Mouse (Mus musculus) 3T3-L1 (cell line): ENCODE measurements around the gene Pvr.
A peak's percentile ranks its signal among the peaks of the same experiment; 100 is the strongest.

Experiments
- DNase-seq: peaks from one replicate; pipeline ENCODE4 v3.0.0-alpha.2; 2015; ENCODE audit warnings: low read depth, low spot score

Gene Pvr

DNA sequence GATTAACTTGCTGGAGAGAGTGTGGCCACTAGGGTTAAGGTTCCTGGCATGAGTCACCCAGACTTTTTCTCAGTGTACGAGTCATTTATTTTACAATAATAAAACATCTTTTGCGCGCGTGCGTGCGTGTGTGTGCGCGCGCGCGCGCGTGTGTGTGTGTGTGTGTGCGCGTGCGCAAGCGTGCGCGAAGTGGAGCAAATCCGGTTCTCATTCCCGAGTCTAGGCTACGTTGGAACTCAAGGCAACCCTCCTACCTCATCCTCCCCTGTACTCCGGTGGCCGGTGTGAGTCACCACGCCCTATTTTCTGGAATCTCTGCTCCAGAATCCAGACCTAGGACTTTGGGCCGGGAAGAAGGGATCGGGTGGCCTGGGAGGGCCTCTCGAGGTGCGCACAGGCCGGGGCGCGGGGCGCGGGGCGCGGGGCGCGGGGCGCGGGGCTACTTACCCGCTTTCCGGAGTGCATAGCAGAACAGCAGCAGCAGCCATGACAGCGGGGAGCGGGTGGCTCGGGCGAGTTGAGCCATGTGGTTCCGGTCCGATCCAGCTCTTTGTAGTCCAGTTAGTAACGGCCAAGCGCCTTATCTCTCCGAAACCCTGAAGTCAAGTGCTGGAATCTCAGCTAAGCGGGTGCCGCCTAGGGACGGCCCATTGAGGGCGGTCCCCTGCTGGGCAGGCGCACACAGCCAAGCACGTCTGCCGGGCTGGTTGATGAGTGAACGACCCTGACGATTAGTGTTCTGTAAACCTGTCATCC, at the start of gene Pvr:
Pvr (minus strand) TSS at position 655 of the 756 bp plus-strand sequence.
- peak; percentile 89 for DNase-seq

DNA sequence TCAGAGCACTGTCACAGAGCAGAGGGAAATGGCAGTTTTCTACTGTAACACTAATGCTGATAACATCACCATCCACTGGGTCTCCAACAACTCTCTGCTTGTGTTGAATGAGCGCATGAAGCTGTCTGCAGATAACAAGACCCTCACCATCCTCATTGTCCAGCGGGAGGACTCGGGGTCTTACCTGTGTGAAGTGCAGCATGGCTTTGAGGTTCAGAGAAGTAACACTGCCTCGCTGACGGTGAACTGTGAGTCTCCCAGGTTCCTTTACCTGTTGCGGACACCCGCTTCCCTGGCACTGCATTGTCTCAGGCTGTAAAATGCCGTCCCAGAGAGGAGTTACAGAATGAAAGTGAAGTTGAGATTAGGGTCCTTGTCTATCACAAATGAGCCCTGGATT, 49.2 kb upstream of the Pvr start:
- no peak for DNase-seq

DNA sequence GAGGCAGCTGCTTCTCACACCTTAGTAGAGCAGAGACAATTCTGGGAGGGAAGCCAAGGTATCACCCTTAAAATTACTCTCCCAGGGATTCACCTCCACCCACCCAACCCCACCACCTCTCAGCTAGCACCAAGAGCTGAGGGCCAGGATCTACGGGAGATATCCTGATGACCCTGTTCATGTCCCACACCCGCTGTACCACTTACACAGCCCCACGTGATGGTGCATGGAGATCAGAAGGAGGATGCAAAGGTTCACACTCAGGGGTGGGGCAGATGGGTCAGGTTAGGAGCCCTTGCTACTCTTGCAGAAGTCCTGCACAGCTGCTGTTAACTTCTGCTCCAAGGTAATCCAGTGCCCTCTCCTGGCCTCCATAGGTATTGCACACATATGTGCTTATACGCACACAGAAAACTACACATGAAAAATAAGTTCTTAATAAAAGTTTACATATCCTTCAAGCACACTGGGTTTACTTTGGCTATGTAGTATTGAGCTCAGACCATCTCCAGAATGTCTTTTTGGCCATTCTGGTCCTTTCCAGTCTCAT, 48.7 kb upstream of the Pvr start:
- DNase-seq = no peak

DNA sequence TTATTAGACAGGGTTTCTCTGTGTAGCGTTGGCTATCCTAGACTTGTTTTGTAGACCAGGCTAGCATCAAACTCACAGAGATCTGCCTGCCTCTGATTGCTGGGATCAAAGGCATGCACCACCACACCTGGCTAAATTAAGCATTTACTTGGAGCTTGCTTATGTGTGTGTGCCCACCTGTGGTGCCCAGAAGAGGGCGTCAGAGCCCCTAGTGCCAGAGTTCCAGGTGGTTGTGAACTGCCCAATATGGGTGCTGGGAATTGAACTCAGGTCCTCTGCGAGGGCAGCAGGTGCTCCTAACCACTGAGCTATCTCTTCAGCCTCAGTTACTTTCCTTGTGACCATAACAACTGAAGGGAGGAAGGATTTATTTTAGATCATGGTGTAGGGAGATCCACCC, 48.1 kb upstream of the Pvr start:
- DNase-seq = no peak

DNA sequence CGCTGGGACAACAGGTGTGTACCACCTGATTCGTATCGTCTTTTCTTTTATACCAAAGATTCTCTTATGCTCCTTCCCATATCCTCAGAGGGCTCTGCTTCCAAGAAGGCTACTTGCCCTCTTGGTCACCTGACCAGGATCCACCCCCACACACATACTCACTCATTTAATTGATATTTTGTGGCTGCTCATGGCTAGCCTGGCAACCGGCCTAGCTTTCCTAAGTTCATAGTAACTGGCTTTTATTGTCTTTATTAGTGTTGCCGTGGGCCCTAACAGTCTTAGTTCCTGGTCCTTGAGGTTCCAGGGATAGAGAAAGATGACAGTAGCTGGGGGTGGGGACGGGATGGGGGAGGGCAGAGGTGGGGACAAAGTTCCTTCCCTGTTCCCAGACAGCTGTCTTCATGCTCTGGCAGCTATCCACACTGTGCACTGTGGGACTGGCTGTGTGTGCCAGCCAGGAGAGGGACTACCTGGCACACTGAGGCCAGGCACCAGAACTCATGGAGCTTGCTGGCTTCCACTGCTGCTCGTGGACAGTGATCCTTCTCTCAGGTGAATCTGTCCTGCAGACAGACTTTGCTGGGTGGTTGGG, 44.1 kb upstream of the Pvr start, which contains the start of gene Ceacam20:
Ceacam20 (plus strand) TSS at position 428 of the 595 bp plus-strand sequence.
- DNase-seq = no peak

DNA sequence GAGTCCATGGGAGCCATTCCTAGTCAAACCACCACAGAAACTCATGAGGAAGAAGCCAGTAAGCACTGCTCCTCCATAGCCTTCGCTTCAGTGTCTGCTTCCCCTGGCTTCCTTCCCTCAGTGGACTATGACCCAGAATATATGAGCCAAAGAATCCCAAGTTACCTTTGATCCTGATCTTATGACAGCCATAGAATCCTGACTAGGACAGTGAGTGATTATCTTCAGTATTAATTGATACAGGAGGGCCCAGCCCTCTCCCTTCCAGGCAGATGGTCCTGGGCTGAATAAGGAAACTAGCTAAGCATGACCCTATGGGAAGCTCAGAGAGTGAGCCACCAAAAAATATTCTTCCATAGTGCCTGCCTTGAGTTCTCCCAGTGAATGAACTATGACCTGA, 41.5 kb upstream of the Pvr start:
- no peak for DNase-seq

DNA sequence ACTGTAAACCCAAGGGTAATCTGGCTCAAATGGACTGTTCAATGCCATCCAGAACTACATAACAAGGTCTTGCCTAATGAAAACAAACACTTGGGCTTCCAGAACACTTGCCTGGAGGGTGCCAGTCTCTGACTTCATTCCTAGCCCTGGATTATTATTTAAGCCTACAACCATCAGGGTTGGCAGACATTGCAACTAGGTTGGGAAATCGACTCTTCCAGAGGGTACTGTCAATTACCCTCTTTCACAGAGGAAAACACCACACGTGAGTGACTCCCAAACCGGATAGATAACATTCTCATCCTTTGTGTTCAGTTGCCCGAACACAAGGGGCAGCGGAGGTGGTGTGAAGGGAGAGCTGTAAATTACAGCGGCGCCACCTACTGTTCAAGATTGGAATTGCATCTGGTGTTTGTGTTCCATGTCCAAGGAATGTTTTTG, 35.4 kb upstream of the Pvr start:
- DNase-seq = peak; percentile 96

DNA sequence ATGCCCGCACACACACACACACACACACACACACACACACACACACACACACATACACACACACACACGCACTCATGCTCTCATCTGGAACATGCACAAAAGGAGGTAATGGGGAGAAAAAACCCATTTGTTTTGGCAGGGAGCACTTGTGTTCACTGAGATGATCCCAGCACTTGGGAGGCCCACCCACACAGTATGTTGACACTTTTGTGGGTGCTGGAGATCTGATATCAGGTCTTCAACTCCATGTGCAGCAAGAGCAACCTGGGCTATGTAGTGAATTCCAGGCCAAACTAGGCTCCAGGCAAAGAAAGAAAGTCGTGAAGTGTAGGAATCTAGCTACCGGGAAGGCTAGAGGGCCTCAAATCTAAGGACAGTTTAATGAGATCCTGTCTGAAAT, 34.9 kb upstream of the Pvr start:
- DNase-seq = no peak

DNA sequence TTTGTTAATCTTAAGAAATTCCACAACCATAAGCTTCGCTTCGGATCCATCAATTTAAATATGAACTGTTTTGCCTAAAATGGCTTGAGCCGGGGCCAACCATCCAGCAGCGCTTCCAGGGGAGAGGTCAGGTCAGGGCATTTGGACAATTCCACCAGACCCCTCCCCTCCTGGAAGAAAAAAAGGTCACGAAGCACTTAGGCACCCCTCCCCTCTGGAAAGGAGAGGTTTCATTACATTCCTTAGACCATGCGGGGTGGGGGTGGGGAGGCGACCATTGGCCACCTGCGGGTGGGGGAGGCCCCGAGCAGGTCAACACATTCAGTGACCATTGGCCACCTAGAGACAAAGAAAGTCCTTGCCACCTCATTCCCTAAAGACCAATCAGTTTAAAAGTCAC, 32.1 kb upstream of the Pvr start:
- no peak for DNase-seq

DNA sequence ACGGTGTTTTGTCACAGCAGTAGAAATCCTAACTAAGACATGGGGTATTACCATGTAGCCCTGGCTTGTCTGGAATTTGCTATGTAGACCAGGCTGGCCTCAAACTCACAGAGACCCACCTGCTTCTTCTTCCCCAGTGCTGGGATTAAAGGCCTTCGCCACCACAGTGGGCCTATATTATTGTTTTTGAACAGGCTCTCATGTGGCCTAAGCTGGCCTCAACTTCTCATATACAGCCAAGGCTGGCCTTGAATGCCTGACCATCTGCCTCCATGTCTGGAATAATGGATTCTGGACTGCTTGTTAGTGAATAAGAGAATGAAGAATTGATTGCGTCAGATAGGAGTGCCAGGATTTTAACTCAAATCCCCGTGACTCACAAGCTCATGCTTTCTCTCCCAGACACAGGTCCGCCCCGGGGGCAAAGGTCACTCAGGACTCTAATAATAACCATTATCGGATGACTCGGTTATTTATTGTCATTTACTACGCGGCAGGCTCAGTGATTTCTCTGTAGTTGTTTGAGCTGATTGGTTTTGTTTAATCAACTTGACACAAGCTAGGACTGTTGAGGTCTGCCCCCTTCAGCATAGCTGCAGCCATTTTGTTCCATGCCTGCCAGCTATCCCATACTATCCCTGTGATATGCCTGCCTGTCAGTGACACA, 31.5 kb upstream of the Pvr start:
- DNase-seq = peak; percentile 72

DNA sequence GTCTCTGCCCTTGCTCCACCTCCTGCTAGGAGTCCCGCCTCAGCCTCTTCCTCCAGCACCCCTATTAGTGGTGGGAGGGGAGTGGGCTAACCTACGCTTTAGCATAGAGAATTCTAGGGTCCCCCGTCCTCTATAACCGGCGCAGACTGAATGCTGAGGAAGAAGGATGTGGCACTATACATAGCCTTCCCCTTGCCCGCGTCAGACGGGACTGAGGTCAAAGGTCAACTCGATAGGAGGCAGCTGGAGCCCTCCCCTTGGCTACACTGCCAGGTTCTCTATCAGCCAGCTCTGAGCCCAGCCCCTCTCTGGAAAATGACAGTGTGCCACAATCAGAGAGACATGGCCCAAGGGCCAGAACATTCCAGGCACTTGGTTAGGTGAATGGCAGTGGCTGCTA, 29.6 kb upstream of the Pvr start, which contains the start of gene Igsf23:
Igsf23 (minus strand) TSS at position 168 of the 400 bp plus-strand sequence.
- no peak for DNase-seq

DNA sequence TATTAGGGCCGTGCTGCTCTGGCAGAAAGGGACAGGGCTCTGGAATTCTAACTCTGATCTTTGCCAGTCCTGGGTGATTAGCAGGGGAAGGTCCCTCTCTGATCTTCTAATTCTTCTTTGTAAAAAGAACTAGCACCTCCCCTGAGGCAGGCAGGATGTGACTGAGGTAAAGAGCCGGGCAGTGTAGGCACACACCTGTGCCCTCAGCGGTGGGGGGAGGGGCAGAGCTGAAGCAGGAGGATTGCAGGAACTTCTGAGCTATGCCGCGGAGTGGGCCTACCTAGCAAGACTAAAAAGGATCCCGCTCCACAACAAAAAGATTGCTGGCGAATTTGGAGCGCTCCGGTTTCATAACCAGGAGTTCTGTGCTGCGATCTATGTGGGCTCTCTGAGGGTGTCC, 29.0 kb upstream of the Pvr start:
- no peak for DNase-seq

DNA sequence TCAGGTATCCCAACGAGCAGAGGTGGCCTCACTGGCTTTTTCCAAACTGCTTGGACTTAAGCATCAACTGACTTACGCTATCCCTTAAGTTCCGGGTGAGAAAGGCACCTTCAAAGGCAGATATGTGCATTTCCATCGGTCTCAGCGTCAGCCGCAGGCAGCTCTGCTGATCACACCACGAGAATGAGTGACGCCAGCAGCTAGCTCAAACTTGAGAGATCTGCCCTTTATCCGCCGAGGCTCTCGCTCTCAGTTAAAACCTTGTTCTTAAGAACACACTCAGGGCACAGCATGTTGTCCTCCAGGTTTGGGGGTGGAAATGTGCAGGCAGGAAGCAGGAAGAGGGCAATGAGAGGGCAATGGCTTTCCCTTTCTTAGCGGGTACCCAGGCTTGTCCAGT, 28.0 kb upstream of the Pvr start:
- no peak for DNase-seq

DNA sequence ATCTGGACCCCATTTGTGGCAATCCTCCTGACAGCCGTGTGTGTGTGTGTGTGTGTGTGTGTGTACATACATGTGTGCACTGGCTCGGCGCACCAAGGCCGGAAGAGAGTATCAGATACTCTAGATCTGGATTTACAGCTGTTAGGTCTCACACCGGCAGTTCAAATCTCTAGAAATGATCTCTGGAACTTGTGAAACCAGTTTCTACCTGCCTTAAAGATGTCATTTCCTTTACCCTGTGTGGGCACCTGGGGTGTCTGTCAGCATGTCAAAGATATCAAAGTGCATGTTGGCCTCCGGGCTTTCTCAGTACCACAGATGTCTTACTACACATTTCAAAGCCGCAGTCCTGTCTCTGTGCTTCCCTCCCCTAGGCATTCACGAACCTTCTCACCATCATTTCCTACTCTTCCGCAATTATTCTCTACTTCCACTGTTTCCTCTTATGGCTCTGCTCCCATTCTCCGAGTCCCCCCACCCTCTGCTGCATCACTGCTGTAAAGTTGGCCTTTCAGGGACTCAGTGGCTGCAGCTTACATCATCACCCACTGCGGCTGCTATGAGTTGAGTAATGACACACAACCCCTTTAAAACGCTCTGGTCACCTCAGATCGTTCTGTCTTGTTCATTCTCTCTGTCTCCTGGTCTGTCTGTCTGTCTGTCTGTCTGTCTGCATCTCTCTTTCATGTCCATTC, 25.0 kb upstream of the Pvr start:
- no peak for DNase-seq

DNA sequence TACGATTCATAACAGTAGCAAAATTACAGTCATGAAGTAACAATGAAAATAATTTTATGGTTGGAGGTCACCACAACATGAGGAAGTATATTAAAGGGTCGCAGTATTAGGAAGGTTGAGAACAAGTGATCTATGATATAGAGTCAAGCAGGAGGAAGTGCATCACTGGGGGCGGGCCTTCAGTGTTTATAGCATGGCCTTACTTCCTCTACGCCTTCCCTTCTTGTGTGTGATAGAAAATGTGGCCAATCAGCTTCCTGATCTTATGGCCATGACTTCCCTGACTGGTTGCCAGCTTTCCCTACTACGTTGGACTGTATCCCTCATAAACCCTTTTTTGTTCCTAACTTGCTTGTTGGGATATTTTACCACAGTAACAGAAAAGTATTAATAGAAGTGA, 24.2 kb upstream of the Pvr start:
- no peak for DNase-seq

DNA sequence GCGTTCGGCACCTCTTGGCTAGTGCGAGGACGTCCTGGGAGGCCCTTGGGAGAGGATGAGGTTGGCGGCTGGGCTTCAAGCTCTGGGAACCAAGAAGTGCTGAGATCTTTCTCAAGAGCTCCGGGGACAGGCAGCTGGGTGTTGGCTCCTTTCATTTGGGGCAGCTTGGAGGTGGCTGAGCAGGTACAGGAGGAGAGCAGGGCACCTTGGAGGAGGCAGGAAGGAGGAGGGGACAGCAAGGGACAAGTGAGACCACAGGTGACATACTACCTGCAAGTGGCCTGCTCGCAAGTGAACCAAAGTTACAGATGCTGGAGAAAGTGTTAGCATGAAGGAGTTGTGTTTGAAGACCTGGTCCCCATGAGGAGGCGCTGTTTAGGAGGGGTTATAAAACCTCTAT, 23.7 kb upstream of the Pvr start:
- no peak for DNase-seq

DNA sequence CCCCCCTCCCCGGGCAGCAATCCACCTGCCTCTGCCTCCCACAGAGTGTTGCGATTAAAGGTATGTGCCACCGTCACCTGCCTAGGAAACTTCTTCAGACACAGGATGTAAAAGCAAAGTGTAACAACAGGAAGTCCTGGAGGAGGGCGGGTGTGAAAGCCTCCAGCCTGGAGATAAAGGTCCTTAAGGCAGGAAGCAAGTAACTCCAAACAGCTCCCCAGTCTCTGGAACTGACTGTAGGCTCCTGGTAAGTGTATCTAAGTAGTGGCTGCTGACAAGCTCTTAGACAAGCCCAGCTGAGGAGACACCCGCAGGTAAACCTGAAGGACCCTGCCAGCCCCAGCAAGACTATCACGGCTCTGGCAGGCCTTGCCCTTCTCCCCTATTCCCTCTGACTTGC, 19.3 kb upstream of the Pvr start:
- no peak for DNase-seq

DNA sequence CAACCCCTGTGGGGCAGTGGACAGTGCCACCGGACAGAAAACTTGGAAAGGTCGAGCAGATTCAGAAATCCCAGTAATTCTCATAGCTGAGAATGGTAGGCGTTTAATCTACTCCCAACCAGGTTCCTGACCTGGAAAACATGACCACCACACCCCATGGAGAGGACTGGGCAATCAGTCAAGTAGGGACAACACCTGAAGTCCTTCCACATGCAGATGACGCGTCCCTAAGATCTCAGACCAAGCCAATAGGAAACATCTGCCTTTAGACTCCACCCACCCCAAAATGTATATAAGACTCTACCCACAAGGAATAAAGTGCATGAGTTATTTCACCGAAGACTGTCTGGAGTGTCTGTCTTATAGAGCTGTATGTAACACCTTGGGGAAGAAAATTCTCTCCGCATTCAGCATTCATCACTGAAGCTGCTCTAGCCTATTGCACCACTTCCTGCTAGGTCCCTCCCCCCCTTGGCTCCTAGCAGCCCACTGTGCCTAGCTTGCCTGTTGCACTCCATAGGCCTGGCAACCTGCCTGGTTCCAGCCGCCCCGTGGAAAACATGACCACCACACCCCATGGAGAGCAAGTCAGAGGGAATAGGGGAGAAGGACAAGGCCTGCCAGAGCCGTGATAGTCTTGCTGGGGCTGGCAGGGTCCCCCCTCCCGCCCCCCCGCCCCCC, 18.7 kb upstream of the Pvr start:
- no peak for DNase-seq

DNA sequence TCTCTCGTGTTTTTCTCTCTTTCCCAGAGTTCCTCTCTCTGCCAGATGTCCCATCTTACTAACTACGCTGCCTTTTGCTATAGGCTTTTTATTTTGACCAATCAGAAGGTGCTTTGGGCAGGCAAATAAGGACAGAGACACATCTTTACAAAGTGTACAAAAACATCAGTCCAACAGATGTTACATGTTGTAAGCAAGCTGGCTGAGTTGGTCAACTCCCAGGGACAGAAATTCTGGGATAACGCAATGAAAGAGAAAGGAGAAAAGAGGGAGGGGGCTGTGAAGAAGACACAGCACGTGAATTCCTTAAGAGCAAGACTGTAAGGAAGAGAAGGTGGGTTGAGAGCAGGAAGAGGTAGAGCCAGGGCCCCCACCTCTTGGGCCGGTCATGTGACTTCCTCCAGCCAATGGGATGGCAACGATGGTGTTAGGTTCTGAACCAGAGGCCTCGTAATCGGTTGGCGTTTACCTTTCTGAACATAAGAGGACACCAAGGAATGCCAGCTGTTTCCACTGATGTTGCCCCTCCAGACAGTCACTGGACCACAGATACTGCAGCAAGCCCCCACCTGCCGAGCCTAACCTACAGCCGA, 16.4 kb upstream of the Pvr start:
- no peak for DNase-seq

DNA sequence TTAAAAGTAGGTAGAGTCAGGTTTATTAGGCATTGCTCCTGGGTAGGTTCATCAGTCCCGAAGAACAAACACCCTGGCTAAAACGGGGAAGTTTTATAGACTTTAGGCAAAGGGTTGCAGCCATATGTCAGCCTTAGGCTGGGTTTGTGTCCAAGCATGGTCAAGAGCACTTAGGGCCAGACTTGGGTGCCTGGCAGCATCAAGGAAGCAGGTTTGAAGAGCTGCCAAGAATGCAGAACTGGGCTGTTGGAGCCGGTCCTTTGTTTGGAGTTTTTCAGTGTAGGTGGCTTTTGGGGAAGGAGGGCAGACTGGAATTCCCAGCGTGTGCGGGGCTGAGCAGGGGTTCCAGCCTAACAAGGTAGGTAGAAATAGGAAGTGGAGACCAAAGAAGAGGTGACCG, 15.0 kb upstream of the Pvr start:
- DNase-seq = no peak

DNA sequence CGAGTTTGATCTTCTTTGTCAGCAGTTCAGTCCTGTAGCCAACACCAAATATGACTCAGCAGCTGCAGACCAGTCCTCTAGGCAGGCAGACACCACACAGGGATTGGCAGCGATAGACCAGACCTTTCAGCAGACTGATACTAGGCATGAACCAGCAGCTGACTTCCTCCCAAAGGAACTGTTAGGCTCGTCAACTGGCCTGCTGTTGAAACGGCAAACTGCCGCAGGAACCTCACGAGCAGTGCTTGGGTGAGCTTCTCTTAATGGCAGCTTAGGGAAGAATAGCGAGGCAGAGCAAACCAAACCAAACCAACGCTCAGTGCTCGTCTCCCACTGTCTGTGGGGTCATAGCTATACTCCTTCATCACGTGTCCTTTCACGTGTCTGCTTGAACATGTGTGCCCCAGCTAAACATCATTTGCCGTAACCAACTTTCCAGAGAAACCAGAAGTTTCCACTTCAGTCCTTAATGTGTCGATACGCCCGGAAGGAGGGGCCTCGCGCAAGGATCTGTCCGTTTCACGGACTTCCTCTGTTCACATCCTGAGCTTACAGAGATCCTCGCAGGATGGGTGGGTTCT, 14.3 kb upstream of the Pvr start:
- DNase-seq = peak; percentile 56
